Mouse (Mus musculus): ENCODE measurements at regions not wholly inside any gene's neighbourhood (a gene's known extent, or its start where the extent isn't known, plus 50 kb on each side); places are given as distances from the start of the nearest gene placed in this dataset.

GRCm38 (mm10) chr9:75955082-75955481 lies 59.6 kb upstream of the Hmgcll1 start:
- DNase-seq: no peak
- 26% methylated on average over 3 of the region's 3 CpGs for WGBS
- TF ChIP-seq POLR2A (IDR thresholded peaks at IDR 0.05; ENCODE audit: borderline replicate concordance, extremely low read depth, low read depth, low read length) (no peak), CTCF (IDR thresholded peaks at IDR 0.05; ENCODE audit: insufficient read depth, low read length) (no peak)
- H3K4me1 ChIP-seq (ENCODE audit: control insufficient read depth, insufficient read depth, low read length): peaks cover under 1% of the 10 kb centered on the region; the same call in 1 of the 2 replicates
- H3K4me3 ChIP-seq (replicated peaks; ENCODE audit: extremely low read depth, low read depth, low read length): no peak overlapping the region

DNA sequence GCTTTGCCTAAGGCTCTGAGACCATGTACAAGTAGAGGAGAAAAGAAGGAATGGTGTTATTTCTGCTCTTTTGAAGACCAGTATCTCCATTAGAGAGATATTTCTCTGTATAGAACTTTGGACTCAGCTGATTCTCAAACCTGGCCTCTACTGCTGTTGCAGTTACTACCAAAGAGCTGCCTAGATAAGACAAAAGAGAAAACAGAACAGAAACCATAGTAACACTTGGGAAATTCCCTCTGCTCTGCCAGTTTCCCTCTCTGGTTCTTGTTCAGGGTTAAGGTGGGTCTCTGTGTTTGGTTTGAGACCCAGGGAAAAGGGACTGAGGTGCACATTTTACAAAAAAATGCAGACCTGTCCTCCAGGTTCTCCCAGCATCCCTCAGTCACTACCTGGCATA lies 58.3 kb upstream of the Hmgcll1 start:
- Histone ChIP-seq H3K4me3 (replicated peaks; ENCODE audit: extremely low read depth, low read depth, low read length) (no peak overlapping the region), H3K4me1 (ENCODE audit: control insufficient read depth, insufficient read depth, low read length) (peaks cover 2% of the 10 kb centered on the region; the same call in 1 of the 2 replicates)
- no peak for DNase-seq
- TF ChIP-seq POLR2A (IDR thresholded peaks at IDR 0.05; ENCODE audit: borderline replicate concordance, extremely low read depth, low read depth, low read length) (no peak), CTCF (IDR thresholded peaks at IDR 0.05; ENCODE audit: insufficient read depth, low read length) (no peak)

GRCm38 (mm10) chr9:75958720-75959339 lies 55.8 kb upstream of the Hmgcll1 start:
- H3K4me3 ChIP-seq (replicated peaks; ENCODE audit: extremely low read depth, low read depth, low read length): no peak overlapping the region
- WGBS: 72% methylated on average over 5 of the region's 5 CpGs
- DNase-seq: no peak
- H3K4me1 ChIP-seq (ENCODE audit: control insufficient read depth, insufficient read depth, low read length): peaks cover 2% of the 10 kb centered on the region; the same call in 1 of the 2 replicates
- TF ChIP-seq POLR2A (IDR thresholded peaks at IDR 0.05; ENCODE audit: borderline replicate concordance, extremely low read depth, low read depth, low read length) (no peak), CTCF (IDR thresholded peaks at IDR 0.05; ENCODE audit: insufficient read depth, low read length) (no peak)

DNA sequence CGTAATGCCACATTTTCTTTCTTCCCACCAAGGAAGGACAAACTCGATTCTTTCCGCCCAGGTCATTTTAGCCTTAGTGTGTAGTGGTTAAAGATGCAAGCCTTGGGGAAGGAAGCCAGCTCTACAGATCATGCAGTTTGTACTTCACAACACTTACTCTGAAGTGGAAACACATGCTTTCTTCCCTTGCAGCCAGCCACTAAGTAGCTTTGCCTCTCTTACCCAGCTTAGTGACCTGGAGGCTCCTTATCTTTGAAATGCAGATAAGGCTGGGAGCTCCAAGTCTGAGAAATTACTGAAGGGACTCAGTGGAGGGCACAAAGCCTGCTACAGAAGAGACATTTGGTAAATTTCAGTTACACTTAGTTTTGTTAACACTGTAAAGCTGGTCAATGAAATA lies 54.9 kb upstream of the Hmgcll1 start:
- TF ChIP-seq CTCF (IDR thresholded peaks at IDR 0.05; ENCODE audit: insufficient read depth, low read length) (no peak), POLR2A (IDR thresholded peaks at IDR 0.05; ENCODE audit: borderline replicate concordance, extremely low read depth, low read depth, low read length) (no peak)
- Histone ChIP-seq H3K4me3 (replicated peaks; ENCODE audit: extremely low read depth, low read depth, low read length) (no peak overlapping the region), H3K4me1 (ENCODE audit: control insufficient read depth, insufficient read depth, low read length) (peaks cover 2% of the 10 kb centered on the region; the same call in 1 of the 2 replicates)
- WGBS: 42% methylated on average over 3 of the region's 3 CpGs
- peak; percentile 12 for DNase-seq

DNA sequence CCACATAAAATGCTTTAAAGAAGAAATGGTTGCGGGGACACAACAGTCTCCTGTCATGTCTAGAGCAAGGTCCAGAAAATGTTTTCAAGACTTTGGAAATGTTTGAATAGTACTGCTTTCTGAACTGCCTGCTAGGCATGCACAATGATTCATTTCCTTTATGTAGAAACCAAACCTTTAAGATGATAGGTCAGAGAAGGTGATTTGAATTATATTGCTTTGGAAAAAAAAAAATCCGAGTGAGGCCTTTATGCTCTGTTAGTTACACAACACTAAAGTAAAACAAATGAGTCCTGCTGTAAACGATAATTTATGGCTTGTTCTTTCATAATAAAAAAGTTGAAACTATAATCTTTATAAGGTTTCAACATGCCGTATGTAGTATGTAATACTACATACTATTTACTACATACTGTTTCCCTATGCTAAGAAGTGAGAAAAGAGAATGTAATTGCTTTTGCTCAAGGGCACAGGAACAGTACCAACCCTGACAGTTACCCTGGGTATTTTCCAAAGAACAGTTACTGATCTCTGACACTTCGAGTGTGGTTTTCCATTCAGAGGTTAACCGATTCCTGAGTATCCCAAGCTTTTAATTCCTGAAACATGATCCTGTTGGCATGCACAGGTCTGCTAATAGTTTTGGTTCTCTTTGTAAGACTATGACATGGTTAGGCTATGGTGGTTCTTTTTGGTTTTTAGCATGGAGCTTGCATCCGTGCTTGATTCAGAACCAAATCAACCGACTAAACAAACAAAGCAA lies 53.9 kb upstream of the Hmgcll1 start:
- no peak for DNase-seq
- no peak overlapping the region for H3K4me3 ChIP-seq (replicated peaks; ENCODE audit: extremely low read depth, low read depth, low read length)
- H3K4me1 ChIP-seq (ENCODE audit: control insufficient read depth, insufficient read depth, low read length): peaks cover 2% of the 10 kb centered on the region; the same call in 1 of the 2 replicates
- 64% methylated on average over 8 of the region's 8 CpGs for WGBS
- TF ChIP-seq CTCF (IDR thresholded peaks at IDR 0.05; ENCODE audit: insufficient read depth, low read length) (no peak), POLR2A (IDR thresholded peaks at IDR 0.05; ENCODE audit: borderline replicate concordance, extremely low read depth, low read depth, low read length) (no peak)
